Mouse (Mus musculus): ENCODE results near the gene Rer1. TPM values are rescaled to one million over a fixed set of nuclear protein-coding genes. Genes with fewer than 3 reads are reported as not detected.

Rer1 gene
- polyA plus RNA-seq, 1 experiment from 2014 or later: 136 TPM

- Histone ChIP-seq H3K4me2 (peak overlapping the region; percentile 27), H3K36me3 (no peaks in the 10 kb centered on the region), H3K27me3 (peaks cover 51% of the 10 kb centered on the region), H3K4me3 (no peak overlapping the region), H3K4me1 (replicated peaks) (peaks cover 35% of the 10 kb centered on the region), H3K9ac (peak overlapping the region; percentile 41; the same call in 1 of the 2 replicates), H3K9me3 (no peaks in the 10 kb centered on the region), H3K27ac (replicated peaks) (peak overlapping the region; percentile 7; the same call in 1 of the 2 replicates)
- no peak for ATAC-seq (ENCODE audit: low read depth)
- 60% methylated on average over 6 of the region's 6 CpGs for WGBS
Measured at GRCm38 (mm10) chr4:155040696-155041095, 45.5 kb downstream of the Rer1 start.

GRCm38 (mm10) chr4:155040197-155040596 lies 46.0 kb downstream of the Rer1 start:
- Histone ChIP-seq H3K27ac (replicated peaks) (peak overlapping the region; percentile 7; the same call in 1 of the 2 replicates), H3K9ac (peak overlapping the region; percentile 41), H3K36me3 (no peaks in the 10 kb centered on the region), H3K9me3 (no peaks in the 10 kb centered on the region), H3K4me3 (0 out of 2 replicates have a peak overlapping the region, but pooled peaks have one; percentile 5), H3K4me2 (peak overlapping the region; percentile 27), H3K27me3 (peaks cover 46% of the 10 kb centered on the region), H3K4me1 (replicated peaks) (peaks cover 36% of the 10 kb centered on the region)
- ATAC-seq (ENCODE audit: low read depth): 0 out of 2 replicates have a peak, but pooled peaks have one; percentile 13
- 12% methylated on average over 9 of the region's 9 CpGs for WGBS

GRCm38 (mm10) chr4:155034787-155035186 lies 51.4 kb downstream of the Rer1 start:
- WGBS: 63% methylated on average over 13 of the region's 13 CpGs

DNA sequence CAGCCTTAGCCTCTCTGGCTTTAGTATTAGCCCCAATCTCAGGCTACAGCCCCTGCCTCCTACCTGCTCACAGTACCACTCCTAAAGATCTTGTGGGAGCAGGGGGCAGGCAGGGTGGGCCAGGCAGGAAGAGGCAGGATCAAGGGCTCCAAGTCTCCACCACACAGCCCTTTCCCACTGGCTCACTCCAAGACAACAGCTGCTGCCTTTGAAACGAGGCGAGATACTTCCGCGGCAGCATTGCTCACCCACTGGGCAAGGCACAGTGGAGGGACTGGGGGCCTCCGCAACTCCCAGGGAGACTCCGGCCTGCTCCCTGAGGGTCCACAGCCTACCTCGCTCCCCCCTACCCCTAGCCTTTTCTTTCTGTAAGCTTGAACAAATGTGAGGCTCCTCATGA lies 52.0 kb downstream of the Rer1 start:
- H3K4me3 ChIP-seq: no peak overlapping the region
- H3K27ac ChIP-seq (replicated peaks): no peak overlapping the region
- no peaks in the 10 kb centered on the region for H3K9me3 ChIP-seq
- peaks cover 16% of the 10 kb centered on the region; the same call in 1 of the 2 replicates for H3K27me3 ChIP-seq
- H3K36me3 ChIP-seq: no peaks in the 10 kb centered on the region
- H3K4me2 ChIP-seq: no peak overlapping the region
- peaks cover 39% of the 10 kb centered on the region for H3K4me1 ChIP-seq (replicated peaks)
- no peak for ATAC-seq (ENCODE audit: low read depth)
- 13% methylated on average over 7 of the region's 7 CpGs for WGBS
- H3K9ac ChIP-seq: no peak overlapping the region

More at GRCm38 (mm10) chr4:155034787-155035186, 51.4 kb downstream of the Rer1 start:
- no peak overlapping the region for H3K9ac ChIP-seq
- ATAC-seq (ENCODE audit: low read depth): no peak
- H3K4me1 ChIP-seq (replicated peaks): peaks cover 43% of the 10 kb centered on the region
- no peaks in the 10 kb centered on the region for H3K9me3 ChIP-seq
- H3K36me3 ChIP-seq: no peaks in the 10 kb centered on the region
- no peak overlapping the region for H3K4me3 ChIP-seq
- peaks cover 16% of the 10 kb centered on the region; the same call in 1 of the 2 replicates for H3K27me3 ChIP-seq
- H3K4me2 ChIP-seq: no peak overlapping the region
- H3K27ac ChIP-seq (replicated peaks): no peak overlapping the region

DNA sequence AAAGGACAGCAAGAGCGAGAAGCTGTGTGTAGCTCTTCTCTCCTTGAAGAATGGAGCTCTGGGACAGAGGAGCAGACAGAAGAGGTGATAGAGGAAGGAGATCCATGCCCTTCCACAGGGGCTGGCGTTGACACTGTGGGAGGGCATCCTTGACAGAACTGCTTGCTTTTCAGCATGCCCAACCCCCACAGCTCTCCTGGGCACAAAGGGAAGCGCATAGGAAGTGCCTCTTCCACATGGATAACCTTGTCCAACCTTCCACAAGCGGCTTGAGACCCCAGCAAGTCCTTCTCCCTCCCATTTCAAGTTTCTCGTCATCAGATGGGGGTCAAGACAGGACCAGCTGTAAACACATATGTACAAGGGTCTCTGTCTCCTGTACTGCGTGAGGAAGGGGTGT lies 53.1 kb downstream of the Rer1 start:
- H3K9ac ChIP-seq: 0 out of 2 replicates have a peak overlapping the region, but pooled peaks have one; percentile 22
- ATAC-seq (ENCODE audit: low read depth): no peak
- H3K4me1 ChIP-seq (replicated peaks): peaks cover 39% of the 10 kb centered on the region
- peaks cover 16% of the 10 kb centered on the region; the same call in 1 of the 2 replicates for H3K27me3 ChIP-seq
- H3K4me2 ChIP-seq: no peak overlapping the region
- no peaks in the 10 kb centered on the region for H3K9me3 ChIP-seq
- H3K36me3 ChIP-seq: no peaks in the 10 kb centered on the region
- no peak overlapping the region for H3K27ac ChIP-seq (replicated peaks)
- 36% methylated on average over 6 of the region's 6 CpGs for WGBS
- H3K4me3 ChIP-seq: no peak overlapping the region

GRCm38 (mm10) chr4:155024170-155025010 lies 61.8 kb downstream of the Rer1 start:
- 69% methylated on average over 11 of the region's 11 CpGs for WGBS
- Histone ChIP-seq H3K9ac (no peak overlapping the region), H3K36me3 (no peaks in the 10 kb centered on the region), H3K27me3 (no peaks in the 10 kb centered on the region), H3K4me2 (no peak overlapping the region), H3K4me1 (replicated peaks) (peaks cover 36% of the 10 kb centered on the region), H3K9me3 (no peaks in the 10 kb centered on the region), H3K27ac (replicated peaks) (0 out of 2 replicates have a peak overlapping the region, but pooled peaks have one; percentile 6), H3K4me3 (no peak overlapping the region)
- ATAC-seq (ENCODE audit: low read depth): no peak; the same call in 1 of the 2 replicates

Other genes with a start within 250 kb of the Rer1 start
- gene Ttc34, start 248.9 kb downstream of the Rer1 start, polyA plus RNA-seq (2015; fragmentation: Nextera tagmentation; extraction: Ambion mirVana): 0.52 and 0.72 TPM in 2 replicates
- 0.17 and 0.22 TPM in 2 replicates for gene Mmel1, start 216.8 kb downstream of the Rer1 start, polyA plus RNA-seq (2015; fragmentation: Nextera tagmentation; extraction: Ambion mirVana)
- 38.7 and 44.0 TPM in 2 replicates for gene Fam213b, start 187.2 kb downstream of the Rer1 start, polyA plus RNA-seq (2015; fragmentation: Nextera tagmentation; extraction: Ambion mirVana)
- gene Tnfrsf14, start 157.8 kb downstream of the Rer1 start, polyA plus RNA-seq (2015; fragmentation: Nextera tagmentation; extraction: Ambion mirVana): 0.54 TPM in 1 of 2 replicates, not detected in the other
- gene Hes5, start 125.5 kb downstream of the Rer1 start, polyA plus RNA-seq (2015; fragmentation: Nextera tagmentation; extraction: Ambion mirVana): 119 and 125 TPM in 2 replicates
- gene Pank4, start 122.3 kb downstream of the Rer1 start, polyA plus RNA-seq (2015; fragmentation: Nextera tagmentation; extraction: Ambion mirVana): 36.6 and 36.8 TPM in 2 replicates
- 6.1 and 6.2 TPM in 2 replicates for gene Plch2, start 29.6 kb downstream of the Rer1 start, polyA plus RNA-seq (2015; fragmentation: Nextera tagmentation; extraction: Ambion mirVana)
- 15.9 and 17.8 TPM in 2 replicates for gene Pex10, start 19.4 kb downstream of the Rer1 start, polyA plus RNA-seq (2015; fragmentation: Nextera tagmentation; extraction: Ambion mirVana)
- 5.6 and 5.7 TPM in 2 replicates for gene Morn1, start 195 bp upstream of the Rer1 start, polyA plus RNA-seq (2015; fragmentation: Nextera tagmentation; extraction: Ambion mirVana)
- gene Ski, start 136.2 kb upstream of the Rer1 start, polyA plus RNA-seq (2015; fragmentation: Nextera tagmentation; extraction: Ambion mirVana): 11.3 and 12.2 TPM in 2 replicates
- 76.3 and 84.2 TPM in 2 replicates for gene Faap20, start 163.4 kb upstream of the Rer1 start, polyA plus RNA-seq (2015; fragmentation: Nextera tagmentation; extraction: Ambion mirVana)